Mouse (Mus musculus) embryo, embryonic 11.5 days (tissue): ENCODE results near the gene Hmmr.

Experiments
- DNase-seq: peaks from one replicate; pipeline ENCODE4 v3.0.0-alpha.2; 2012; ENCODE audit warnings: low read depth, low spot score

Gene Hmmr

DNA sequence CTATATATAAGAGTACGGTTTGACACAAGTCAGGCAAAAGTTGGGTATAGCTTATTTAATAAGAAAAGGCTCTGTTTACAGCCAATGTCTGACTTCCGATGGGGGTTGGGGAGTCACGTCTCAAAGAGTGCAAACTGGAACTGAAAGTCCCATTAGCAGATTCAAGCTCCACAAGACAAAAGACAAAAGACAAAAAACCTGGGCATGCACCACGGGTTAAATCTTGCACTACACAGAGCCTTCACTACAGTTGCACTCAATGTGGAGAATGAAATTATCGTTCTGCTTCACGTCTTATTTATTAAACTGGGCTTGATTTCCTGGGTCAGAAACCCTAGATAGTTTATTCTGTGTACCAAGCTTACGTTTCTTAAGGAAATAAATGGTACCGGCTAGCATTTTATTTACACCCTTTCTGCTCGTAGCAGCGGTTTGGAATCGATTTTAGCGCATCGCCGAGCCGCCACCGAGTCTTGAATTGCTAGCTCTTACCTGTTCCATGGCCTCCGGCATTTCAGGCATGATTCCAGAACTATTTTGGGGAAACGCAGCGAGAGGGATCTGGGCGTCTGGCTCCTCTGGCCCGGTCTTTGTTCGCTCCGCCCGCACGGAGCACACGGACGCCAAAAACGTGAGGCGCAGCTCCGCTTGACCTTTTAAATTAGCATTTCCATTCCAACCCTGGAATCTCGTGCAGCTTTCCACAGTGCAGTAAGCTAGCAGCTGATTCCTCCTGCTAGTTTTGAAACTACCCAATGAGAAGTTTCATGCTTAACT, 38.7 kb downstream of the Hmmr start:
- peak; percentile 59 for DNase-seq

DNA sequence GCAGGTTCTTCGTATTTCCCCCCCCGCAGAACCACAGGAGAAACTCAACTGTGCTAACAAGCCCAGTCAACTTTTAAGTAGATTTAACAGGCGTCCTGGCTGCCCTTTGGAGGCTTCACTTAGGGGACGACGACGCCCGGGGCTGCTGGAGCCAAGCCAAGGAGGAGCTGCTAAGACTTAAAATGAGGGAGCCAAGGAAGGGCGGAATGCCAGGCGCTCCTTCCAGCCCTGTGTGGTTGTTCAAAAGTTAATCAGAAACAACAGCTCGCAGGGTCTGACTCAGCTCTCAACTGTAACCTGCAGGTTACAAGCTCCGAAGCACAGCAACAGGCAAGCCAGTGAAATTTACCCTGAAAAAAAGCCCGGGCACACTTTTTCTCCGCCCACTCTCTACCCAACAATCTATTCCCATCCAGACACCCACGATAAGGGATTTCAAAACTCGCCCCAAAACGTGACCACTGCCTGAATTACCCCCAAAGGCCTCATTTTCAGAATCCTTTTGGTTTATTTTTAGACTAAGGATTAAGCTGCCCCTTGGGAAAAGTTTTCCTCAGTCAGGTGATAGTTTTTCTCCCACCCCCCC, 39.8 kb downstream of the Hmmr start:
- peak; percentile 23 for DNase-seq

DNA sequence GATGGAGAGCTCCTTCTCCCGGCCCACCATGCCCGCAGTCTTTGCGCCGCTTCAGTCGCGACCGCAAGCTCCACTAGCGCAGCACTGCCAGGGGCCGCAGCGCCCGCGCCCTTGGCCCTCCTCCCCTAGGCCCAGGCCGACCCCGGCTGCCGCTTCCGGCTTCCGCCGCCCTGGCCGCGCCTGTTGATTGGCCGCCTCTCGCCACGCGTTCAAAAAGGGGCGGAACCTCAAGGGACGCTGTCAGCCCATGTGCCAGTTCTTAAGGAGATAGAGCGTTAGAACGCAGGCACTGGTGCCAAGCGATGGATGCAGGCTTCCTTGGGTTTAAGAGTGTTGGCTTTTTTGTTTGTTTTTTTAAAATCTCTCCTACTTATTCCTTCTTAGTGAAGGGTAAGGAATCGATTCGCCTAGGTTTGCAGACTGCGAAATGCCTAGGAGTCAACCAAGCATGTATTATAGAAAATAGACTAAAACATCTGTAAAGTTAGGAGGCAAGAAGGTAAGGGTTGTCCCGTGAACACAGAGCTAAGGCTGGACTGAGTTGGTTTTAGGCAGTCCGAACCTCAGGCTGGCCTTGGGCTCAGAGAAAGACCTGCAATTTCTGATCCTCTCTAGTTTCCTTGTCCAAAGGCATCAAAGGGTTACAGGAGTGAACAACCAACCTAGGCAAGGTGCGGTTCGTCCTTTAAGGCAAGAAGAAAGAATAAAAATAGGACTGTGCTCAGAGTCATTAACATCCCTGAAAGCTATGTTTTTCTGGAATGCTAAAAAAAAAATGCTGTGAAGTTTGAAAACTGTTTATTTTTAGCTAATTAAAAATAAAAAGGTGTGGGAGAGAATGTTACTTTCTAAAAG, 40.5 kb downstream of the Hmmr start:
- DNase-seq = peak; percentile 87

DNA sequence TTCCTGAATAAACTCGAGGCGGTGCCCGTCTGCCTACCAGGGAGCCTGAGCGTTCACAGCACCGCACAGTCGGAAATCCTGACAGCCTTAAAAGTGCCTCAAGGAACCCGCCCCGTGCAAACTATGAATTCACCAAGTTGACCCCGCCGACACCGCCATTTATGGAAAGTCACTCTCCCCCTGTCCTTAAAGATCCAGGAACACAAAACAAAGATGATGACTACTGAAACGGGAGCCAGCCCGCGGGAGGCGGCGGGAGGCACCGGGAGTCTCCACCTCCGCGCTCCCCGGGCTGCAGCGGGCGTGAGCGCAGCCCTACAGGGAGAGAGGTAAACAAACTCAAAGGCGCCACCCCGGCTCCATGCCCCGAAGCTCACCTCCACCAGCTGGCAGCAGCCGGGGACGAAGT, 41.1 kb downstream of the Hmmr start:
- DNase-seq = peak; percentile 17

DNA sequence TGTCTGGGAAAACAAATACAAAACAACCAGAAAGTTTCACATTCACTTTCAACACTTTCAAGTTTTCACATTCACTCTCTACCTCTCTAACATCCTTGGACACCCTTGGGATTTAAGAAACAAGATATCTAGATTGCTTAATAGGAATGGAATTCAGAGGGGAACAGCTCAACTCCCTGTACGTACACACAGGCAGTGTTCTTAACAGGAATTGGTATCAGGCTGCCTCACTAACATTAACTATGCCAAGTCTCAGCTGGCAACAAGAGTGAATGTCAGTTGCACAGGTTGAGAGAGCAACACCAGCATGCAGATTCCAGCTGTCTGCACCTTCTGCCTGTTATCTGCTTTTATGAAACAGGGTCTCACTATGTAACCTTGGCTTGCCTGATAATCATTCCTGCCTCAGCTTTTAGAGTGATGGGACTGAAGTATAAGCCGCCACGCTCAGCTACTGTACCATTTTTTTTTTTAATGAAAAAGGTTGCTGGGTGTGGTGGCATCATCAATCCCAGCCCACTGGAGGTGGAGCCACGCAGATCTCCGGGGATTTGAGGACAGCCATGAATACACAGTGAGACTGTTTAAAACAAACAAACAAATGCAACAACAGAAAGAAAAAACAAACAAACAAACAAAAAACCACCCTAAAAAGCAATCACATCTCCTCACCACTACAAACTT, 42.6 kb downstream of the Hmmr start:
- DNase-seq = no peak

DNA sequence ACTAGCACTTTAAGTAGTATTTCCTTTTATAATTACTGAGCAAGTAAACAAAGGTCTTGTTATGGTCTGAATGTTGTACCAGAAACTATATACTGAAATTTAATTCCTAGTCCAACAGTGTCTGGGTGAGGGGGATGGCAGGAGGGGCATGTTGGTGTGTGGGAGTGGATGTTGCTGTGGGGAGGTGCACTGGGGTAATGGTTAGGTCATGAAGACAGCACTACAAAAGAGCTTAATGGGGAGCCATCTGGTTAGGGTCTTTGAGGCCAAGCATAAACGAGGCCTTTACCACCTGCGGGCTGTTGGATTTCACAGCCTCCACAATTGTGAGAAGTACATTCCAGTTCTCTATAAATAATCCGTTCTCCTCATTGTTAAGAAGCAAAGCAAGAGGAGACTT, 49.9 kb downstream of the Hmmr start:
- no peak for DNase-seq

DNA sequence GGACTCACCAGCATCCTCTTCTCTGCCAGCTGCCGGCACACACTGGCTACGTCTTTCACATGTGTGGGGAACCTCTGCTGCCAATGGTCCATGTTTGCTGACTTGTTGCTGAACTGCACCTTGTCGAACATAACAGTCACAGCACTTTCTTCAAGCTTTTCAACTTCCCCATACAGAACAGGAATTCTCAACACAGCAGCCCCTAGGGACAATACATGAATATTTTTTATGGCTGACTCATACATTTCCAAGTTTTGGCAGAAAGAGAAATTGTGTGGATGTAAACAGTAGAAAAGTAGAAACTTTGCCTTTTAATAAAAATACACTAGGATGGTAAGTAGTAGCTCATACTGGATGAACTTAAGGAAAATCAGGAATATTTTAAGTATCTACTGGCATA, 50.8 kb downstream of the Hmmr start:
- no peak for DNase-seq

DNA sequence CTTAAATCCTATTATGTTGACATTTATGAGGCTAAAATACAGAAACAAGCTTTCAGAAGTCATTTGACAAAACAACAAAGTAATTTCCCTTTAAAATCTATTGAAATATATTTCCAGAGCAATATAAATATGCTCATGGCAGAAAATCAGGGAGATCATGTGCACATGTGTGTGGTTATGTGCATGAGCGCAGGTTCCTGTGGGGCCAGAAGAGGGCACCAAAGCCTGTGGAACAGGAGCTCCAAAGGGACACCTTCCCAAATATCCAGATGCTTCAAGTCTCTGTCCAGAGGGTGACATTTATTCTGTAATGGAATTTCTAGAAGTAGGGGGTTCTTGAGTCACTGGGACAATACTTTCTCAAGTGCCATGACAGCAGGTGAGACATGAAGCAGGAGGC, 56.1 kb downstream of the Hmmr start:
- no peak for DNase-seq

DNA sequence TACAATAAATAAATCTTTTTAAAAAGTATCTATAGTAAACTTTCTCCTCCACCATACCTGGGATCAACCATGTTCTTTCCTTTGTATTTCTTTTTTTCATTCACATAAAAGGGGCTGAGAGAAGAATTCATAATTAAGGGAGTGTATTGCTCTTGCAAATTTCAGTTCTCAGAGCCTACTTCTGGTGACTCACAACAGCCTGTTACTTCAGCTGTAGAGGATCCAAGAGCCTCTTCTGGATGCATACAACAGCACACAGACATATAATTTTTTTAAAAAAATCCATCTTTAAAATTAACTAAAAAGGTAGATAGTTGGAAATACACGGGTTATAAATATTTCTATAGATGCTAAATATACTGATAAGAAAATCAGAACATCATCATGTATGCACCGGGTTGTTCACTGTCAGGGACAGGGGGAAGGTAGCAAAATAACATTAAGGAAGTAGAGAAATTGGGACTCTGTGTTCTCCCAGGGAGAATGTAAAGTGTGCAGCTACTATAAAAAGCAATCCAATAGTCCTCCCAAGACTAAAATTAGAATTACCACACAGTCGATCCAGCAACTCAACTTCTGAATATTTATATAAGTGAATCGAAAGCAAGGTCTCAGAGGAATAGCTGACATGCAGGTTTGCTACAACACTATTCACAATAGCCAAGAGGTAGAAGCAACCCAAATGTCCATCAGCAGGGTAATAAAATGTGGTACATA, 58.0 kb downstream of the Hmmr start:
- no peak for DNase-seq
